Mouse (Mus musculus): Measurements from ENCODE around the gene Nosip.
"Not testable (repeated sequence)": the region's sequence is repeated elsewhere in the genome, so short reads cannot be mapped to it uniquely, and the experiment has no call there.

The Nosip gene

GRCm38 (mm10) chr7:45092048-45092447 is 29.8 kb downstream of the Nosip start, which contains the start of gene Rcn3:
Gene Rcn3, minus strand, starts transcription at chr7:45092221.
- no peak for DNase-seq

- DNase-seq, result no peak
Measured at GRCm38 (mm10) chr7:45092828-45093515, 30.7 kb downstream of the Nosip start.

DNA sequence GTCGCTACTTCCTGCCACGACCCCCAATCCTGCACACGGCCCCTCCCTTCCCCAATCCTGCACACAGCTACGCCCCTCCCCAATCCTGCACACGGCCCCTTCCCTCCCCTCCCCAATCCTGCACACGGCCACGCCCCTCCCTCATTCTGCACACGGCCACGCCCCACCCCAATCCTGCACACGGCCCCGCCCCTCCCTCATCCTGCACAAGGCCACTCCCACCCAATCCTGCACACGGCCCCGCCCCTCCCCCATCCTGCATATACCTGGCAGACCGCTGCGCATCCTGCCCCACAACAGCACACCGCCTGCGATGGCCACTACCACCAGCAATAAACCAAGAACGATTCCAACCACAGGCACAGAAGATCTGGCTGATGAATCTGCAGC is 31.3 kb downstream of the Nosip start:
- DNase-seq, result no peak

GRCm38 (mm10) chr7:45094121-45094520 is 31.9 kb downstream of the Nosip start:
- no peak for DNase-seq

DNA sequence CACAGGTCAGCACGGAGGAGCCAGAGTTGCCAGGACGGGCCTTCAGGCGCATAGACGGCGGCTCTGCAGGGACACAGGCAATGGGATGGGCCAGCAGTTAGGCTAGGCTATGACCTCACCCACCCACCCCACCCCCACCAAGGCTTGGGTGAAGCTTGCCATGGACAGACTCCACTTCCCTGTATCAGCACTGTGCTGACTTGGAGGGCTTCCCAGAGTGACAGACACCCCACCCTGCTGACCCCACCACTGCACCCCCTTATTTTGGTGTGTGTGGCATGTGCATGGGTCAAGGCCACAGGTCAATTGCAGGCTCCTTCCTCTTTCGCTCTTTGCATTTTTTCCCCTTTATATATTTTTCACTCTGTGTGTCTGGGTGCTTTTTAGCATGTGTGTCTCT is 33.1 kb downstream of the Nosip start:
- no peak for DNase-seq

- not testable (repeated sequence) for DNase-seq
Measured at GRCm38 (mm10) chr7:45095965-45096364, 33.7 kb downstream of the Nosip start.

- no peak for DNase-seq
Measured at GRCm38 (mm10) chr7:45097479-45097878, 35.2 kb downstream of the Nosip start.

DNA sequence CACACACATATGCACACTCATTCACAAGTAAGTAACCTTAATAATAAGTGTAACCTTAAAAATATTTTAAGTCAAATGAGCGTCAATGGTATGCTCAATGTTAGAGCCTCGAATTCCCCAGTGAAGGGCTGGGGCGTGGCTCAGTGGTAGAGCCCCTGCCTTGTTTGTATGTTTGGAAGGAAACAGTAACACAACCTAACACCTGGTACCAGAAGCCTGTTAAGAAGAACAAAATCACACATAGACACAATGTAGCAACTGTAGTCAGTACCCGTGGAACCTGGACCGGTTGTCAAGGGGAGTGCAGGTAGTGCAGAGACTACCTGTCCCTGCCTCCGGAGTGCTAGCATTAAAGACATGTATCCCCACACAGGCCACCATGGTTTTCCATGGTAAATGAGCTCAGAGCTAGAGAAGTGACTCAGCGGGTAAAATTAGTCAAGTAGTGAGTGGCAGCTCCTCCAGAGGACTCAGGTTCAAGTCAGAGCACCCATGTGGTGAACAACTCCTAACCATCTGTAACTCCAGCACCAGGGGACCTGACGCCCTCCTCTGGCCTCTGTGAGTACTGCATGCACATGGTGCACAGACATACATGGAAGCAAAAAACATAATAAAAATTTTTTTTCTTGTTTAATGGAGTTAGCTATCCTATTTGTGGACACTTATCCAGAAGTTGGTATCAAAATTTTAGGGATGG is 36.5 kb downstream of the Nosip start:
- DNase-seq, result no peak

DNA sequence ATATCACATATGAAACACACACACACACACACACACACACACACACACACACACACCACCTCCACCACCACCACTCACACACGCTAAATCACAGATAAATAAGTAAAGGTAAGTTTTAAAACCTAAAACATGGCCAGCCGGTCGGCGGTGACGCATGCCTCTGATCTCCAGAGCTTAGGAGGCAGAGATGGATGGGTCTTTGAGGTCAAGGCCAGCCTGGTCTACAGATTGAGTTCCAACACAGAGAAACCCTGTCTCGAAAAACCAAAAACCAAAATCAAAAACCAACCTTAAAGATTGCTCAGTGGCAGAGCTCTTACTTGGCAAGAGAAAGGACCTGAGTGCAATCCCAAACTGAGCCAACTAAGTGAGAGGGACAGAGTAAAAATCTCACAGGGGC is 37.8 kb downstream of the Nosip start:
- no peak for DNase-seq

DNA sequence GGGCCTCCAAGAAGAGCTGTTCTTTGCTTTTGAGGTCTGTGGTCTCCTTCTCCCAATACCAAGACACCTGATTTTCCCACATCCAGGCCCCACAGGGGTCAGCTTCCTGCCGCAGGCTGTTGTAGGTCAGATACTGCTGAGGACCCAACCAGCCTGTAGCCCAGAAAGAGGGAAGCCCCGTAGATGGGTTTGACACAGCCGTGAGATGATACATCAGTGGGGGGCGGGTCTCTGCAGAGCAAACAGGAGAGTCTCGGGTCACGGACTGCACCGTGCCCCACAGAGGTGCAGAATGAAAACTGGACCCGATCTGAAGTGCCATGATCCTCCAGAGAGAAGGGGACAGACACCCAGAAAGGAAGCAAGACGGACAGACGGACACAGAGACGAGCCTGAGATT is 40.2 kb downstream of the Nosip start:
- no peak for DNase-seq

DNA sequence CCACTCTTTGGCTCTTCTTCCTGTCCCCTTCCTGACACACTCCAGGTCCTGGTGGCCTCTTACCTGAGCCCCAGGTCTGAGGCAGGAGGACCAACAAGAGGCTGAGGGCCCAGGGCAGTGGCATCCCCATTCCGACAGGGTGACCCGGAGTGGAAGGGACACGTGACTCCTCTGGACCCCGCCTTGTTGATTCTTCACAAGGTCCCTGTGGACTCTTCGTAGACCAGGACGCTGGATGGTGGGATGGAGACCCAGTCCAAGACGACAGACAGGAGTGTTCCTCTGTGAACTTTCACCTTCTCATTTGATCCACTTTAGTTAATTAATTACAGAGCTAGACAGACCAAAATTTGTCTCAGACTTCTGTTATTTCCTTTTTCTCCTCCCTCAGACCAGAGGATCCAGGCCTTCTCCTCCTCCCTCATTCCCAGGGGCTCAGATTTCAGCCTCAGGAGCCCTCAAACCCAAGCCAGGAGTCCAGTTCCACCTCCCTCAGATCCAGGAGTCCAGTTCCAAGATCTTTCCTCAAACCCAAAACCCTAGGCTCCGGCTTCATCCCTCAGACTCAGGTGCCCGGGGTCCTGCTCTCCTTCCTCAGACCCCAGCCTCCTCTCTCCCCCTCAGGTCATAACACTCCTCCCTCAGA is 40.8 kb downstream of the Nosip start:
- DNase-seq, result no peak

GRCm38 (mm10) chr7:45103652-45104180 is 41.5 kb downstream of the Nosip start, which contains the start of gene Fcgrt:
Gene Fcgrt, minus strand, starts transcription at chr7:45103851.
- DNase-seq, result peak in 1 of 2 experiments; percentile 47

DNA sequence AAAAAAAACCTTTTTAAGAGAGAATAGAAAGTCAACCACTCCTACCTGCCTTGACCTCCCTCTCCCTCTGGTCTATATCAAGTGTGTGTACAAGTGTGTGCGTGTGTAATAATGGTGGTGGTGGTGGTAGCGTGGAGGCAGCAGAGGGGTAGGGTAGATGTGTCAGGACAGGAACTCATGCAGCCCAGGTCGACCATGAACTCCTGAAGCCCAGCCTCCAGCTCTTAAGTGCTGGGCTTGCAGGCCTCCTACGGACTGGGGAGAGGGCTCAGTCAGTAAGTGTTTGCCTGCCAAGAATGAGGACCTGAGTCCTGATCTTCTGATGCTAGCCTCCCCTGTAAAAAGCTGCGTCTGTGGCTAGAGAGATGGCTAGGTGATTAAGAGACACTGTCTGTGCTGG is 42.7 kb downstream of the Nosip start:
- DNase-seq, result no peak

- DNase-seq, result no peak
Measured at GRCm38 (mm10) chr7:45105491-45105890, 43.3 kb downstream of the Nosip start.

DNA sequence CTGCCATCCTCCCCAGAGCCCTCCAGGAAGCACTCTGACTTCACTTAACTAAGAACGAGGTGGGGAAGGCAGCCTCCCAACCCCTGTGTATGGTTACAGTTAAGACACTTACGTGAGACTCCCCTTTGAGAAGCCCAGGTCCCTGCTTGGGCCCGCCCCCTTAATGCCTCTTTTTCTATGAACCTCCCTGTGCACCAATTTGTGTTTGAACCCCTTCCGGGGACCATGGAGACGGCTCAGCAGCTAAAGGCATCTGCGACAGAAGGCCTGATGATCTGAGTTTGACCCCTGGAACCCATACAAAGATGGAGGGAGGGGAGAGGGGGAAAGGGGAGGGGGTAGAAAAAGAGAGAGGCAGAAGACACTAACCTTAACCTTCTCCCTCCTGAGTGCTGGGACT is 44.2 kb downstream of the Nosip start:
- DNase-seq, result no peak

- DNase-seq, result no peak
Measured at GRCm38 (mm10) chr7:45107052-45107645, 44.9 kb downstream of the Nosip start.

GRCm38 (mm10) chr7:45110089-45110488 is 47.9 kb downstream of the Nosip start:
- not testable (repeated sequence) for DNase-seq

GRCm38 (mm10) chr7:45111940-45112339 is 49.7 kb downstream of the Nosip start:
- no peak for DNase-seq

GRCm38 (mm10) chr7:45112529-45112928 is 50.3 kb downstream of the Nosip start:
- DNase-seq, result no peak

GRCm38 (mm10) chr7:45113476-45113875 is 51.2 kb downstream of the Nosip start:
- no peak for DNase-seq

DNA sequence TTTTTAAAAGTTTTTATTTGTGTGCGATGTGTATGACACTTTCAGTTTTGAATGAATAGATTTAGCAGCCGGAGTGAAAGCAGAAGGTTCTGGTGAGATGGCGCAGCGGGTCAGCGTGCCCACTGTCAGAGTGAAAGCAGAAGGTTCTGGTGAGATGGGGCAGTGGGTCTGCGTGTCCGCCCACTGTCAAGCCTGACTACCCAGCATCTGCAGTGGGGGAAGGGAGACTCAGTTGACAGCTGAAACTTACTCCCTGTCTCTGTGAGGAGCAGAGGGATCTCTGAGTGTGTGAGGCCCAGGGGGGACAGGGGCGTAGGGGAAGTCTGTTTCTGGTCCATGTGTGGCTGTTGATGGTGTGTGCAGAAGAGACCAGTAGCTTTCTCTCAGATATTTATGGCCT is 55.3 kb downstream of the Nosip start:
- peak in 1 of 2 experiments; percentile 45 for DNase-seq

- no peak for DNase-seq
Measured at GRCm38 (mm10) chr7:45118336-45118735, 56.1 kb downstream of the Nosip start.

Data from spleen, adult 18-20 months (tissue).